Mouse (Mus musculus): ENCODE measurements around the gene Islr. TPM values are rescaled to one million over a fixed set of nuclear protein-coding genes. Genes with fewer than 3 reads are reported as not detected.
A peak's percentile ranks its signal among the peaks of the same experiment; 100 is the strongest.

Islr gene
- total and polyA plus RNA-seq, 3 experiments, result not detected

DNA sequence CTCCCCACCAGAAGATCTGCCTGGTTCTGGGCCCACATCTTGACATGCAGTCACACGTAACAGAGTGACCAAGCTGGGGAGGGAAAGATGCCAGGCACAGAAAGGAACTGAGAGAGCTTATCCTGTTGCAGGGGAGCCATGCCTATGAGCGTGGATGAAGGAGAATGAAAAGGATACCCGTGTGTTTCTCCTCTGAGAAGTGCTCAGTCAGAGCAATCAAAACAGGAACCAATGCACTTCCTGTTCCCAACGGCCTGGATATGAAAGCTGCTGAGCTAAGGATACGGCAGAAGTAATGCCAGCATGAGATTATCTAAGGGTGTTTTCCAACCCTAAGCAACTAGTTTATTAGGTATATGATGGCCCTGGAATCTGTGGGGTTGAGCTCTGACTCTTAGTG lies 28.3 kb upstream of the Islr start:
- H3K9me3 ChIP-seq (replicated peaks; ENCODE audit: insufficient read depth, low read length), result no peaks in the 10 kb centered on the region
- H3K9ac ChIP-seq (ENCODE audit: control insufficient read depth, low read depth, low read length, poor library complexity, severe bottlenecking), result no peak overlapping the region
- H3K4me1 ChIP-seq (ENCODE audit: control insufficient read depth in 1 of 2, insufficient read depth in 2 of 2, low read length in 2 of 2), result peaks cover 0 to 21% of the 10 kb centered on the region in 2 experiments; a peak in 3 of 4 replicates
- H3K27me3 ChIP-seq (ENCODE audit: control insufficient read depth in 1 of 2, insufficient read depth in 2 of 2, low read length in 2 of 2), result no peaks in the 10 kb centered on the region
- TF ChIP-seq ZMIZ1 (IDR thresholded peaks at IDR 0.05; ENCODE audit: low read depth, low read length) (no peak), MXI1 (IDR thresholded peaks at IDR 0.05; ENCODE audit: low read depth, low read length) (no peak), JUND (IDR thresholded peaks at IDR 0.05; ENCODE audit: low read depth, low read length) (no peak), EP300 (IDR thresholded peaks at IDR 0.05; ENCODE audit: low read depth in 1 of 2, low read length in 2 of 2) (peak; percentile 78 to 83), MAFK (IDR thresholded peaks at IDR 0.05; ENCODE audit: borderline replicate concordance, low read depth, low read length) (peak; percentile 54; the same call in 1 of the 2 replicates), ETS1 (IDR thresholded peaks at IDR 0.05; ENCODE audit: low read depth, low read length) (peak; percentile 52; the same call in 1 of the 2 replicates), CHD1 (IDR thresholded peaks at IDR 0.05; ENCODE audit: low read depth, low read length) (no peak), ZNF384 (IDR thresholded peaks at IDR 0.05; ENCODE audit: low read depth, low read length) (no peak), USF1 (IDR thresholded peaks at IDR 0.05; ENCODE audit: low read depth, low read length) (no peak), TBP (IDR thresholded peaks at IDR 0.05; ENCODE audit: low read depth, low read length) (no peak), MEF2A (IDR thresholded peaks at IDR 0.05; ENCODE audit: extremely low read depth, insufficient replicate concordance, low read depth, low read length, poor library complexity, severe bottlenecking) (no peak), RCOR1 (IDR thresholded peaks at IDR 0.05; ENCODE audit: low read depth, low read length) (peak; percentile 78), ZC3H11A (IDR thresholded peaks at IDR 0.05; ENCODE audit: low read depth, low read length) (no peak), MYB (IDR thresholded peaks at IDR 0.05; ENCODE audit: low read depth, low read length) (peak; percentile 67), TAL1 (IDR thresholded peaks at IDR 0.05; ENCODE audit: low read length) (peak; percentile 33), ZKSCAN1 (IDR thresholded peaks at IDR 0.05; ENCODE audit: low read depth, low read length) (no peak), POLR2A (IDR thresholded peaks at IDR 0.05; ENCODE audit: control insufficient read depth in 1 of 2, insufficient read depth in 1 of 2, low read depth in 1 of 2, low read length in 2 of 2, poor library complexity in 1 of 2) (no peak), CTCF (IDR thresholded peaks at IDR 0.05 in 2 of 3, conservative IDR thresholded peaks at IDR 0.05 in 1 of 3; ENCODE audit: control insufficient read depth in 1 of 3, insufficient read depth in 1 of 3, low read depth in 2 of 3, low read length in 3 of 3, poor library complexity in 1 of 3, severe bottlenecking in 1 of 3) (no peak), SMC3 (IDR thresholded peaks at IDR 0.05; ENCODE audit: low read depth, low read length) (no peak), MYC (IDR thresholded peaks at IDR 0.05; ENCODE audit: low read depth, low read length) (no peak), SIN3A (IDR thresholded peaks at IDR 0.05; ENCODE audit: low read length) (peak; percentile 38; the same call in 1 of the 2 replicates), UBTF (IDR thresholded peaks at IDR 0.05; ENCODE audit: borderline replicate concordance, insufficient read depth, low read depth, low read length) (no peak), MAZ (IDR thresholded peaks at IDR 0.05; ENCODE audit: low read depth, low read length) (no peak), ELF1 (IDR thresholded peaks at IDR 0.05; ENCODE audit: low read depth, low read length) (peak; percentile 71; the same call in 1 of the 2 replicates), BHLHE40 (IDR thresholded peaks at IDR 0.05; ENCODE audit: borderline replicate concordance, low read depth, low read length) (no peak), CHD2 (IDR thresholded peaks at IDR 0.05; ENCODE audit: low read length) (no peak), KAT2A (conservative IDR thresholded peaks at IDR 0.05; ENCODE audit: low read depth, low read length) (no peak)
- H3K27ac ChIP-seq (ENCODE audit: control insufficient read depth, low read depth, low read length), result peak overlapping the region; percentile 2; the same call in 1 of the 2 replicates
- peak; percentile 76 for DNase-seq (ENCODE audit: low read depth, low spot score)
- no peak overlapping the region for H3K4me3 ChIP-seq (ENCODE audit: control insufficient read depth in 1 of 2, insufficient read depth in 1 of 2, low read depth in 2 of 2, low read length in 2 of 2)
- H3K79me2 ChIP-seq (ENCODE audit: control insufficient read depth, insufficient read depth, low read length, poor library complexity), result peaks cover under 1% of the 10 kb centered on the region; the same call in 1 of the 2 replicates
- peaks cover 19 to 26% of the 10 kb centered on the region in 2 experiments for H3K36me3 ChIP-seq (ENCODE audit: control insufficient read depth in 1 of 2, insufficient read depth in 2 of 2, low read length in 2 of 2)

Data from MEL (cell line).